In the genomic region with DNA sequence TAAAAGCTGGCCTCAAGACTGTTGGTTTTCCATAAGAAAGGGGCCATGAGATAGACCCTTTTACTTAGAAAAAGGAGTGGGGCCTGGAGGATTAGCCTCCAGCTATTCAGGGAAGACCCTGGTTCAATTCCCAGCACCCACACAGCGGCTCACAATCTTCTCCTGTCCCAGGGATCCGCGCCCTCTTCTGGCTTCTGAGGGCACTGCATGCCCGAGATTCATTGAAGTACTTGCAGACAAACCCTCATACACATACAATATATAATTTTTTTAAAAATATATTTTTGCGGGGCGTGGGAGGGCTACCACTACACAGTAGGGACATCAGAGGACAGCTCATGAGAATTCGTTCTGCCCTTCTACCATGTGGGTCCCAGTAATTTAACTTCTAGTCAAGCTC, we compare ENCODE assay signal across 11 mouse cellular contexts. TPM values are rescaled to one million over a fixed set of nuclear protein-coding genes. Genes with fewer than 3 reads are reported as not detected.
DNase-seq lines count a peak whose midpoint lies in the region; ATAC-seq and TF ChIP-seq lines count a peak whose summit lies in the region.
"Had no signal": no experiment of that assay in that cellular context is flagged by ENCODE, and none has a peak within 500 bp of the region (broad histone marks: within the 10 kb centered on the region; RNA-seq: fewer than 3 reads in every experiment).

No protein-coding gene starts in this region.

- peaks cover 55% of the 10 kb centered on the region for H3K36me3 ChIP-seq in hindbrain, embryonic 10.5 days
- H3K36me3 ChIP-seq in hindbrain, embryonic 16.5 days (ENCODE audit: control insufficient read depth, insufficient read depth, low read length), result peaks cover 24% of the 10 kb centered on the region
- H3K36me3 ChIP-seq in G1E (replicated peaks), result peaks cover 8% of the 10 kb centered on the region
- H3K36me3 ChIP-seq in limb, embryonic 14.5 days (ENCODE audit: control insufficient read depth, insufficient read depth, low read length), result no peaks in the 10 kb centered on the region
- no peaks in the 10 kb centered on the region for H3K36me3 ChIP-seq in testis, adult 2 months (ENCODE audit: control insufficient read depth, insufficient read depth, low read length)
- H3K36me3 ChIP-seq in midbrain, embryonic 15.5 days (replicated peaks), result peaks cover 22% of the 10 kb centered on the region

- H3K4me3 ChIP-seq in hindbrain, embryonic 10.5 days, result no peak overlapping the region
- H3K4me3 ChIP-seq in hindbrain, embryonic 16.5 days (ENCODE audit: low read length), result no peak overlapping the region
- no peak overlapping the region for H3K4me3 ChIP-seq in G1E (ENCODE audit: low read depth, low read length)
- H3K4me3 ChIP-seq in limb, embryonic 14.5 days (replicated peaks; ENCODE audit: low read length), result no peak overlapping the region
- H3K4me3 ChIP-seq in testis, adult 2 months (ENCODE audit: control insufficient read depth, low read depth, low read length), result no peak overlapping the region
- H3K4me3 ChIP-seq in midbrain, embryonic 15.5 days, result no peak overlapping the region

- no peak overlapping the region for H3K27ac ChIP-seq in hindbrain, embryonic 10.5 days
- no peak overlapping the region for H3K27ac ChIP-seq in hindbrain, embryonic 16.5 days (ENCODE audit: low read depth, low read length)
- no peak overlapping the region for H3K27ac ChIP-seq in limb, embryonic 14.5 days (replicated peaks; ENCODE audit: low read depth, low read length)
- H3K27ac ChIP-seq in testis, adult 2 months (ENCODE audit: control insufficient read depth, insufficient read depth, low read depth, low read length), result no peak overlapping the region
- no peak overlapping the region for H3K27ac ChIP-seq in midbrain, embryonic 15.5 days
- H3K27ac ChIP-seq: embryonic facial prominence, embryonic 12.5 days had no signal

- no peak overlapping the region for H3K9ac ChIP-seq in hindbrain, embryonic 16.5 days (ENCODE audit: low read depth, low read length)
- H3K9ac ChIP-seq in limb, embryonic 14.5 days (ENCODE audit: low read depth, low read length, severe bottlenecking), result no peak overlapping the region
- no peak overlapping the region for H3K9ac ChIP-seq in midbrain, embryonic 15.5 days
- H3K9ac ChIP-seq: embryonic facial prominence, embryonic 12.5 days had no signal

- TF ChIP-seq CTCF in G1E (IDR thresholded peaks at IDR 0.05; ENCODE audit: low read depth, low read length), result peak; percentile 39
- peak; percentile 46; the same call in 1 of the 2 replicates for TF ChIP-seq CTCF in testis, adult 2 months (IDR thresholded peaks at IDR 0.05; ENCODE audit: control insufficient read depth, insufficient read depth, insufficient replicate concordance, low read depth, low read length)

- H3K4me1 ChIP-seq in hindbrain, embryonic 10.5 days (replicated peaks), result peaks cover 43% of the 10 kb centered on the region
- peaks cover 17% of the 10 kb centered on the region for H3K4me1 ChIP-seq in hindbrain, embryonic 16.5 days (ENCODE audit: control insufficient read depth, insufficient read depth, low read depth, low read length)
- H3K4me1 ChIP-seq in G1E (ENCODE audit: insufficient read depth, low read depth, low read length), result peaks cover 25% of the 10 kb centered on the region
- peaks cover 11% of the 10 kb centered on the region for H3K4me1 ChIP-seq in limb, embryonic 14.5 days (ENCODE audit: control insufficient read depth, insufficient read depth, low read length)
- H3K4me1 ChIP-seq in testis, adult 2 months (ENCODE audit: control insufficient read depth, insufficient read depth, low read length), result peaks cover 18% of the 10 kb centered on the region
- peaks cover 28% of the 10 kb centered on the region for H3K4me1 ChIP-seq in midbrain, embryonic 15.5 days

- H3K9me3 ChIP-seq in hindbrain, embryonic 10.5 days, result peaks cover 12% of the 10 kb centered on the region; the same call in 1 of the 2 replicates
- H3K9me3 ChIP-seq in hindbrain, embryonic 16.5 days (ENCODE audit: control insufficient read depth, low read length), result 0 out of 2 replicates have a peak, but pooled peaks cover 4% of the 10 kb centered on the region
- H3K9me3 ChIP-seq in G1E (replicated peaks), result peaks cover 4% of the 10 kb centered on the region; the same call in 1 of the 2 replicates
- peaks cover 4% of the 10 kb centered on the region; the same call in 1 of the 2 replicates for H3K9me3 ChIP-seq in limb, embryonic 14.5 days (ENCODE audit: control insufficient read depth, low read length)
- H3K9me3 ChIP-seq in midbrain, embryonic 15.5 days, result no peaks in the 10 kb centered on the region

- no peak overlapping the region for H3K4me2 ChIP-seq in hindbrain, embryonic 16.5 days (ENCODE audit: low read length)
- no peak overlapping the region for H3K4me2 ChIP-seq in limb, embryonic 14.5 days (replicated peaks; ENCODE audit: low read depth, low read length, severe bottlenecking)
- no peak overlapping the region for H3K4me2 ChIP-seq in midbrain, embryonic 15.5 days

- peak; percentile 40 for DNase-seq in hindbrain, embryonic 10.5 days (ENCODE audit: low spot score)
- DNase-seq in B cell, adult 2 months, result peak; percentile 72
- no peak for DNase-seq in G1E (ENCODE audit: low spot score)
- peak; percentile 17 for DNase-seq in limb, embryonic 14.5 days (ENCODE audit: low spot score)

- no peak for ATAC-seq in hindbrain, embryonic 16.5 days
- no peak for ATAC-seq in G1E (ENCODE audit: extremely low read depth, insufficient number of reproducible peaks, low FRiP score, poor library complexity, severe bottlenecking)
- no peak for ATAC-seq in limb, embryonic 14.5 days (ENCODE audit: low FRiP score, low read depth)
- no peak for ATAC-seq in frontal cortex, adult (ENCODE audit: low TSS enrichment)
- ATAC-seq in midbrain, embryonic 15.5 days (replicated peaks), result no peak

- TF ChIP-seq POLR2A in limb, embryonic 14.5 days (IDR thresholded peaks at IDR 0.05; ENCODE audit: borderline replicate concordance, extremely low read depth, insufficient read depth, insufficient read length), result no peak
- no peak for TF ChIP-seq POLR2A in testis, adult 2 months (IDR thresholded peaks at IDR 0.05; ENCODE audit: control insufficient read depth, low read depth, low read length)

- H3K27me3 ChIP-seq in hindbrain, embryonic 10.5 days (ENCODE audit: insufficient read depth, poor library complexity, severe bottlenecking), result peaks cover 58% of the 10 kb centered on the region
- no peaks in the 10 kb centered on the region for H3K27me3 ChIP-seq in hindbrain, embryonic 16.5 days (replicated peaks; ENCODE audit: control insufficient read depth, insufficient read depth, low read length)
- peaks cover 30% of the 10 kb centered on the region for H3K27me3 ChIP-seq in G1E (ENCODE audit: insufficient read depth, low read length)
- peaks cover 20% of the 10 kb centered on the region for H3K27me3 ChIP-seq in limb, embryonic 14.5 days (ENCODE audit: control insufficient read depth, insufficient read depth, low read length)
- no peaks in the 10 kb centered on the region for H3K27me3 ChIP-seq in testis, adult 2 months (ENCODE audit: control insufficient read depth, insufficient read depth, low read length)
- H3K27me3 ChIP-seq in midbrain, embryonic 15.5 days (replicated peaks), result no peaks in the 10 kb centered on the region

- 28% methylated on average over 7 of the region's 7 CpGs for WGBS in hindbrain, embryonic 10.5 days
- 42% methylated on average over 7 of the region's 7 CpGs for WGBS in hindbrain, embryonic 16.5 days
- WGBS in limb, embryonic 14.5 days, result 34% methylated on average over 7 of the region's 7 CpGs
- 32% methylated on average over 7 of the region's 7 CpGs for WGBS in midbrain, embryonic 15.5 days

RNA-seq across cellular contexts. Expression of gene Zfp428, which starts 5.9 kb away (rescaled TPM):
- 109 and 150 TPM in 2 replicates for polyA plus RNA-seq in hindbrain, embryonic 10.5 days (2016; fragmentation: Nextera tagmentation; extraction: Ambion mirVana)
- polyA plus RNA-seq in hindbrain, embryonic 16.5 days (2015; fragmentation: Nextera tagmentation; extraction: Ambion mirVana), result 272 and 277 TPM in 2 replicates
- 1.7 and 2.6 TPM in 2 replicates for total RNA-seq in G1E (2014; fragmentation: Nextera tagmentation)
- 3.8 and 4.4 TPM in 2 replicates for total RNA-seq in G1E (2017)
- polyA plus RNA-seq in G1E (2012), result 39.9 and 53.3 TPM in 2 replicates
- polyA plus RNA-seq in limb, embryonic 14.5 days (2012; rRNA removed), result 67.8 and 77.5 TPM in 2 replicates
- 29.6 and 33.3 TPM in 2 replicates for polyA plus RNA-seq in limb, embryonic 14.5 days (2014; fragmentation: Nextera tagmentation; extraction: Ambion mirVana)
- 16.8 and 20.3 TPM in 2 replicates for polyA plus RNA-seq in testis, adult 2 months (2012; rRNA removed)
- polyA plus RNA-seq in midbrain, embryonic 15.5 days (2015; fragmentation: Nextera tagmentation; extraction: Ambion mirVana), result 336 and 344 TPM in 2 replicates
- total RNA-seq: neutrophil, adult 5-6 weeks had no signal

RNA-seq across cellular contexts. Expression of gene AC161166.1, which starts 11.3 kb away (rescaled TPM):
- polyA plus RNA-seq in hindbrain, embryonic 10.5 days (2016; fragmentation: Nextera tagmentation; extraction: Ambion mirVana), result 1.1 TPM in 2 replicates
- 1.0 and 1.1 TPM in 2 replicates for polyA plus RNA-seq in hindbrain, embryonic 16.5 days (2015; fragmentation: Nextera tagmentation; extraction: Ambion mirVana)
- total RNA-seq in G1E (2014; fragmentation: Nextera tagmentation) (not detected in 2 replicates), G1E (2017) (0.22 TPM in 1 of 2 replicates, not detected in the other)
- polyA plus RNA-seq in G1E (2012), result not detected in 2 replicates
- not detected in 2 replicates for polyA plus RNA-seq in limb, embryonic 14.5 days (2012; rRNA removed)
- polyA plus RNA-seq in limb, embryonic 14.5 days (2014; fragmentation: Nextera tagmentation; extraction: Ambion mirVana), result 0.19 TPM in 1 of 2 replicates, not detected in the other
- polyA plus RNA-seq in testis, adult 2 months (2012; rRNA removed), result 144 and 154 TPM in 2 replicates
- 2.1 and 2.2 TPM in 2 replicates for polyA plus RNA-seq in midbrain, embryonic 15.5 days (2015; fragmentation: Nextera tagmentation; extraction: Ambion mirVana)
- total RNA-seq: layer of hippocampus, postnatal 25 days; neutrophil, adult 5-6 weeks had no signal

RNA-seq across cellular contexts. Expression of gene Cadm4, which starts 19.1 kb away (rescaled TPM):
- polyA plus RNA-seq in hindbrain, embryonic 10.5 days (2016; fragmentation: Nextera tagmentation; extraction: Ambion mirVana), result 12.1 and 38.6 TPM in 2 replicates
- 47.0 and 68.0 TPM in 2 replicates for polyA plus RNA-seq in hindbrain, embryonic 16.5 days (2015; fragmentation: Nextera tagmentation; extraction: Ambion mirVana)
- total RNA-seq in G1E (2014; fragmentation: Nextera tagmentation), result not detected in 2 replicates
- total RNA-seq in G1E (2017), result 0.06 TPM in 1 of 2 replicates, not detected in the other
- 0.02 and 0.16 TPM in 2 replicates for polyA plus RNA-seq in G1E (2012)
- polyA plus RNA-seq in limb, embryonic 14.5 days (2012; rRNA removed), result 19.5 and 21.1 TPM in 2 replicates
- 1.7 and 2.1 TPM in 2 replicates for polyA plus RNA-seq in limb, embryonic 14.5 days (2014; fragmentation: Nextera tagmentation; extraction: Ambion mirVana)
- 1.8 and 2.5 TPM in 2 replicates for polyA plus RNA-seq in testis, adult 2 months (2012; rRNA removed)
- 79.2 and 81.1 TPM in 2 replicates for polyA plus RNA-seq in midbrain, embryonic 15.5 days (2015; fragmentation: Nextera tagmentation; extraction: Ambion mirVana)
- total RNA-seq: neutrophil, adult 5-6 weeks had no signal

RNA-seq across cellular contexts. Expression of gene Irgq, which starts 29.6 kb away (rescaled TPM):
- 10.7 and 14.9 TPM in 2 replicates for polyA plus RNA-seq in hindbrain, embryonic 10.5 days (2016; fragmentation: Nextera tagmentation; extraction: Ambion mirVana)
- 19.2 and 24.7 TPM in 2 replicates for polyA plus RNA-seq in hindbrain, embryonic 16.5 days (2015; fragmentation: Nextera tagmentation; extraction: Ambion mirVana)
- 5.5 and 6.2 TPM in 2 replicates for total RNA-seq in G1E (2014; fragmentation: Nextera tagmentation)
- total RNA-seq in G1E (2017), result 4.0 and 4.6 TPM in 2 replicates
- polyA plus RNA-seq in G1E (2012), result 3.6 and 3.9 TPM in 2 replicates
- 16.3 and 21.9 TPM in 2 replicates for polyA plus RNA-seq in limb, embryonic 14.5 days (2012; rRNA removed)
- polyA plus RNA-seq in limb, embryonic 14.5 days (2014; fragmentation: Nextera tagmentation; extraction: Ambion mirVana), result 10.7 TPM in 2 replicates
- polyA plus RNA-seq in testis, adult 2 months (2012; rRNA removed), result 2.2 and 2.4 TPM in 2 replicates
- 31.8 and 33.2 TPM in 2 replicates for polyA plus RNA-seq in midbrain, embryonic 15.5 days (2015; fragmentation: Nextera tagmentation; extraction: Ambion mirVana)

RNA-seq across cellular contexts. Expression of gene Plaur, which starts 38.6 kb away (rescaled TPM):
- 0.77 and 1.9 TPM in 2 replicates for polyA plus RNA-seq in hindbrain, embryonic 10.5 days (2016; fragmentation: Nextera tagmentation; extraction: Ambion mirVana)
- 1.8 and 2.2 TPM in 2 replicates for polyA plus RNA-seq in hindbrain, embryonic 16.5 days (2015; fragmentation: Nextera tagmentation; extraction: Ambion mirVana)
- total RNA-seq in G1E (2014; fragmentation: Nextera tagmentation) (not detected in 2 replicates), G1E (2017) (0.11 and 0.17 TPM in 2 replicates)
- polyA plus RNA-seq in G1E (2012), result 0.11 and 0.17 TPM in 2 replicates
- polyA plus RNA-seq in limb, embryonic 14.5 days (2012; rRNA removed), result 8.3 and 8.4 TPM in 2 replicates
- polyA plus RNA-seq in limb, embryonic 14.5 days (2014; fragmentation: Nextera tagmentation; extraction: Ambion mirVana), result 3.9 and 7.5 TPM in 2 replicates
- 0.38 TPM in 1 of 2 replicates, not detected in the other for polyA plus RNA-seq in testis, adult 2 months (2012; rRNA removed)
- 1.6 and 1.9 TPM in 2 replicates for polyA plus RNA-seq in midbrain, embryonic 15.5 days (2015; fragmentation: Nextera tagmentation; extraction: Ambion mirVana)

Comparison
In these comparisons a context has a peak if more than half of its experiments do, and no peak if none do; other contexts are left out.
1. RNA of gene AC161166.1, which starts 11.3 kb away (polyA plus RNA-seq): 144 to 154 TPM in testis, adult 2 months; 2.1 to 2.2 TPM in midbrain, embryonic 15.5 days, 1.0 to 1.1 TPM in hindbrain, embryonic 16.5 days, 1.1 TPM in hindbrain, embryonic 10.5 days, 0.19 TPM in limb, embryonic 14.5 days and not detected in G1E; every median in the first group is over 10 times any median in the second.